Mouse (Mus musculus) liver, postnatal 0 days (tissue): ENCODE data around the gene Cbx5.

ENCODE experiments used
- CTCF ChIP-seq: sonication (generic); IDR thresholded peaks from 2 replicates; pipeline ENCODE4 v1.5.1; 2016; ENCODE audit warnings: antibody characterized with exemption, low read depth
- EP300 ChIP-seq: IDR thresholded peaks from 2 replicates; pipeline ENCODE4 v1.6.1; 2016; ENCODE audit warnings: antibody characterized with exemption, low read depth, mild to moderate bottlenecking

- TF ChIP-seq CTCF (no peak), EP300 (no peak)
Observed at GRCm38 (mm10) chr15:103239130-103239684, 409 bp downstream of the Cbx5 start.
